Mouse (Mus musculus): Measurements from ENCODE around the gene Ttc6.

- no peak for TF ChIP-seq GATA1 (IDR thresholded peaks at IDR 0.05; ENCODE audit: low read length)
- TF ChIP-seq TAL1 (IDR thresholded peaks at IDR 0.05; ENCODE audit: low read length): no peak
Measured at GRCm38 (mm10) chr12:57528335-57528734, 35.6 kb upstream of the Ttc6 start.

Data from erythroblast, embryonic 14.5 days (primary cell).